Mouse (Mus musculus) bone marrow, adult 2 months (tissue): ENCODE data around the gene Cdc14a. TPM values are rescaled to one million over a fixed set of nuclear protein-coding genes. Genes with fewer than 3 reads are reported as not detected.

ENCODE experiments used
- H3K27ac ChIP-seq: fragments of 200-500 bp; 2 replicates; pipeline ENCODE4 v1.5.1; 2012; ENCODE audit warnings: low read depth, mild to moderate bottlenecking, control low read depth, inconsistent platforms, low read length; ENCODE audit not compliant: control insufficient read depth, poor library complexity, insufficient read depth
- H3K4me1 ChIP-seq: fragments of 200-500 bp; 2 replicates; pipeline ENCODE4 v1.6.1; 2011; ENCODE audit warnings: low read length; ENCODE audit not compliant: control insufficient read depth, insufficient read depth
- H3K4me3 ChIP-seq: fragments of 200-500 bp; replicated peaks from 2 replicates; pipeline ENCODE3; 2011; ENCODE audit warnings: mild to moderate bottlenecking, low read depth, low read length, control low read depth; ENCODE audit not compliant: control insufficient read depth
- CTCF ChIP-seq: fragments of 200-500 bp; IDR thresholded peaks from 2 replicates; pipeline ENCODE4 v1.5.1; 2011; ENCODE audit warnings: low read length, control low read depth; ENCODE audit not compliant: control insufficient read depth, insufficient read depth
- POLR2A ChIP-seq: fragments of 200-500 bp; IDR thresholded peaks from 2 replicates; pipeline ENCODE4 v1.6.1; 2011; ENCODE audit warnings: low read depth, mild to moderate bottlenecking, control low read depth, low read length, borderline replicate concordance; ENCODE audit not compliant: control insufficient read depth
- WGBS: fragments of 180-500 bp; shearing (Covaris S2); methylation state at CpG from one replicate; pipeline ENCODE4 v1.1.7; 2018; 5-methylcytosine and 5-hydroxymethylcytosine counted together
- polyA plus RNA-seq: library from polyadenylated mRNA; stranded (reverse); fragments of >200 nt; gene quantifications from 2 replicates; pipeline ENCODE4 v1.2.4, GENCODE M21; 2011; ENCODE audit warnings: low replicate concordance; ENCODE audit not compliant: missing spikeins, insufficient read depth, insufficient read length

The Cdc14a gene
- polyA plus RNA-seq, 1 experiment: 7.2 TPM

GRCm38 (mm10) chr3:116319696-116320095, 104.1 kb downstream of the Cdc14a start:
- 89% methylated on average over 5 of the region's 5 CpGs for WGBS
- Histone ChIP-seq H3K4me1 (no peaks in the 10 kb centered on the region; the same call in 1 of the 2 replicates), H3K27ac (no peak overlapping the region), H3K4me3 (no peak overlapping the region)
- TF ChIP-seq CTCF (no peak), POLR2A (no peak)

GRCm38 (mm10) chr3:116311838-116312237, 112.0 kb downstream of the Cdc14a start:
- Histone ChIP-seq H3K4me3 (no peak overlapping the region), H3K4me1 (peaks cover 3% of the 10 kb centered on the region), H3K27ac (no peak overlapping the region)
- 92% methylated on average over 4 of the region's 4 CpGs for WGBS
- TF ChIP-seq POLR2A (no peak), CTCF (no peak)

GRCm38 (mm10) chr3:116311173-116311572, 112.7 kb downstream of the Cdc14a start:
- WGBS: 65% methylated on average over 2 of the region's 2 CpGs
- Histone ChIP-seq H3K4me3 (no peak overlapping the region), H3K27ac (no peak overlapping the region), H3K4me1 (peaks cover 3% of the 10 kb centered on the region)
- TF ChIP-seq CTCF: no peak
- no peak for TF ChIP-seq POLR2A

GRCm38 (mm10) chr3:116310672-116311071, 113.2 kb downstream of the Cdc14a start:
- no peak for TF ChIP-seq POLR2A
- TF ChIP-seq CTCF: no peak
- H3K4me1 ChIP-seq: peaks cover 3% of the 10 kb centered on the region
- WGBS: 77% methylated on average over 4 of the region's 4 CpGs
- no peak overlapping the region for H3K4me3 ChIP-seq
- H3K27ac ChIP-seq: 0 out of 2 replicates have a peak overlapping the region, but pooled peaks have one; percentile 16

GRCm38 (mm10) chr3:116310033-116310432, 113.8 kb downstream of the Cdc14a start:
- Histone ChIP-seq H3K27ac (no peak overlapping the region), H3K4me3 (no peak overlapping the region), H3K4me1 (peaks cover 3% of the 10 kb centered on the region)
- TF ChIP-seq POLR2A (no peak), CTCF (no peak)
- 80% methylated on average over 10 of the region's 10 CpGs for WGBS

GRCm38 (mm10) chr3:116304800-116305753, 118.8 kb downstream of the Cdc14a start:
- 88% methylated on average over 18 of the region's 18 CpGs for WGBS

GRCm38 (mm10) chr3:116302581-116302980, 121.3 kb downstream of the Cdc14a start:
- H3K27ac ChIP-seq: no peak overlapping the region
- no peaks in the 10 kb centered on the region for H3K4me1 ChIP-seq
- 87% methylated on average over 7 of the region's 7 CpGs for WGBS
- no peak overlapping the region for H3K4me3 ChIP-seq
- TF ChIP-seq POLR2A (no peak), CTCF (no peak)

More at GRCm38 (mm10) chr3:116304800-116305753, 118.8 kb downstream of the Cdc14a start:
- H3K4me3 ChIP-seq: no peak overlapping the region
- TF ChIP-seq CTCF (0 out of 2 replicates have a peak, but pooled peaks have one; percentile 4), POLR2A (no peak)
- H3K4me1 ChIP-seq: peaks cover 2% of the 10 kb centered on the region; the same call in 1 of the 2 replicates
- H3K27ac ChIP-seq: no peak overlapping the region

- 78% methylated on average over 6 of the region's 6 CpGs for WGBS
- TF ChIP-seq CTCF (no peak), POLR2A (no peak)
- no peaks in the 10 kb centered on the region for H3K4me1 ChIP-seq
- H3K4me3 ChIP-seq: no peak overlapping the region
- H3K27ac ChIP-seq: no peak overlapping the region
These were observed 122.1 kb downstream of the Cdc14a start for GRCm38 (mm10) chr3:116301754-116302153.
